Mouse (Mus musculus) heart, postnatal 36 days (tissue): ENCODE results near the gene Ppp2r3a. TPM values are rescaled to one million over a fixed set of nuclear protein-coding genes. Genes with fewer than 3 reads are reported as not detected.

Experiments
- DNase-seq, 2 experiments: peaks; one replicate each; pipeline ENCODE4 v3.0.0; 2021 to 2022
- intact Hi-C: fragments of 180-260 bp; cut with DNase I; formaldehyde crosslinking; loops from one replicate; pipeline ENCODE4 v1.15.1; 2025
- total RNA-seq, 2 experiments: library from RNA; stranded (reverse); gene quantifications; 2 replicates each; pipeline ENCODE4 v1.2.3; 2021

Gene Ppp2r3a
- 100 to 1,000 TPM; 248 to 269 TPM for total RNA-seq

DNA sequence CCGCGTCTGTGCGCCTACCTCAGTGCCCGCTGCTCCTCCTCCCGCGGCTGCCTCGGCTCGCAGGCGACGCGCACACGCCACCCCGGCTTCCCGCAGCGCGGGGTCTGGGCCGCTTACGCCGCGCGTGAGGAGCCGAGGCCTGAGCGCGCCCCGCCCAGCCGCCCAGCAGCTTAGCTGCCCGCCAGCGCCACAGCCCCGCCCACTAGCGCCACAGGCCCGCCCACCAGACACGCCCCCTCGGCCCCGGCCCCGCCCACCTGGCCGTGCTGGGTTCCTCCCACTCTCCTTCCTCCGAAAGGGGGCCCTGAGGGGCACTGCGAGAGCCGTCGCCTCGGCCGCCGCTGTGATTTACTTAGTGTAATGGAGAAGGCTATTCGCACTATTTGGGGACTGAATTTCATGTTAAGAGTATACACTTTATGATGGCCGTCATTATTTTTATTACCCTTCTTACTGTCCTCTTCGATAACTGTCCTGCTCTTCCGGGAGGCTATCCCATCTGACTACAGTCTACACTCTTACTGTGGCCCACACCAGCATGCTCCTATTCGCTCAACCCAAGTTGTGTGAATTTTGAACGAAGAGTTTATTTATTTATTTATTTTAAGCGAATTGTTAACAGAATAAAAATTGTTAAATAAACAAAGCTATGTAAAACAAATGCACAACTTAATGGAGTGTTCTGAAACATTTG, at the start of gene Ppp2r3a:
Gene Ppp2r3a (minus strand): TSS at position 152 of the 694 bp plus-strand sequence.
- intact Hi-C loops = loop anchor here (2.0 to 5.0 kb wide), 3 partner anchors 55 to 174 kb away; no protein-coding TSS in a partner anchor
- DNase-seq = peak; percentile 100

- intact Hi-C loops = no loop called here
Observed at GRCm38 (mm10) chr9:101300441-101300935, 48.9 kb upstream of the Ppp2r3a start.

GRCm38 (mm10) chr9:101291676-101292660, 40.4 kb upstream of the Ppp2r3a start:
- DNase-seq = peak; percentile 8 to 11
- intact Hi-C loops = no loop called here

More at GRCm38 (mm10) chr9:101300441-101300935, 48.9 kb upstream of the Ppp2r3a start:
- no peak for DNase-seq

DNA sequence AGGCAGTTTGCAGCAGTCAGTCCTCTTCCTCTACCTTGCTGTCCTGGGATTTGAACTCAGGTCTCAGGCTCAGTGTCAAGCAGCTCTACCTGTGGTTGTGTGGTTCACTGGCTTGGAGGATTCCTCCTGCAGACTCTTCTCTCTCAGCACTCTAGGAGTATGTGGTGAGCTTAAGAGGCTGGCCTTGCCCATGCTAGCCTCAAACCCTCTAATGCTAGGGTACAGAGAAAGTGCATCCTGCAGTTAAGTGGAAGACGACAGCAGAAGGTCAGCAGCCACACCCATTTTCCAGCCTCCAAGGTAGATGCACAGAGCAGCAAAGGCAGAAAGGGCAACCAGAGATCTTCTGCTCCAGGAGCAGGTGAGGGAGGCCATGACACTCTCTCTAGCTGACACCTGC, 39.3 kb upstream of the Ppp2r3a start:
- intact Hi-C loops = no loop called here
- DNase-seq = no peak

DNA sequence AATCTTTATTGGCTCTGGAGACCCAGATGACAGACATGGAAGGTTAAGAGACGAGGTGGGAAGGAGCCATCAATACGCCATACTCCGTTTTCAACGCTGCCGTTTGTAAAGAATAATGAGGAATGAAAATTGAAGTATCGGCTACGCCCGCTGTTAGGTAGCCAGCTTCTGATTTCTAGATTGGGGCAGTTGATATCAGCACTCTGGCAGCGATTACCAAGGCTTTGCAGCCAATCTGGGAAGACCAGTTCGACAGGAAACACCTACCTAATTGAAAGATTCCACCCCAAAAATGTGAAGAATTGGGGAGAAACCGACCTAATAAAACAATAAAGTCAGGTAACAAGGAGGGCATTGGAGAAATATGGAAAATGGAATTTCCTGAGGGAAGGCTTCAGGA, 38.2 kb upstream of the Ppp2r3a start:
- DNase-seq = no peak
- intact Hi-C loops = no loop called here

- intact Hi-C loops = no loop called here
- DNase-seq = no peak
Observed at GRCm38 (mm10) chr9:101288901-101289647, 37.5 kb upstream of the Ppp2r3a start.

- intact Hi-C loops = no loop called here
- no peak for DNase-seq
Observed at GRCm38 (mm10) chr9:101286766-101287165, 35.2 kb upstream of the Ppp2r3a start.

GRCm38 (mm10) chr9:101284049-101284448, 32.5 kb upstream of the Ppp2r3a start:
- intact Hi-C loops = no loop called here
- DNase-seq = no peak

DNA sequence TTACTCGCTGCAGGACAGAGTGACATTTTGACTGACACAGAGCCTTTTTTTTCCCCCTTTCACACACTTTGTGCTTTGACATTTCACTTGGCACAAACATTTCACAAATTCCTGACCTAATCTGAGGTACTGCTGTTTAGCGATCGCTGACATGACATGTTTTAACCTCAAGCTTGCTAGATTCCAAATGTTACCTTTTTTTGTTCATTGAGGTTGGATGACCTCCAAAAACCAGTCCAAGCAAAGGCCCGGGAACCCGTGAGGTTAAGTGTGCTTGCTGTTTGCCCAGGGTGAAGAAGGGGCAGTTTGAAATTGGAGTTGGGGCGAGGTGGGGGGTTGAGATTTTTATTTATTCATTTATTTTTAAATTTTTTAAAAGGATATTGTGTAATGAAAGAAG, 31.1 kb upstream of the Ppp2r3a start:
- no peak for DNase-seq
- intact Hi-C loops = no loop called here

DNA sequence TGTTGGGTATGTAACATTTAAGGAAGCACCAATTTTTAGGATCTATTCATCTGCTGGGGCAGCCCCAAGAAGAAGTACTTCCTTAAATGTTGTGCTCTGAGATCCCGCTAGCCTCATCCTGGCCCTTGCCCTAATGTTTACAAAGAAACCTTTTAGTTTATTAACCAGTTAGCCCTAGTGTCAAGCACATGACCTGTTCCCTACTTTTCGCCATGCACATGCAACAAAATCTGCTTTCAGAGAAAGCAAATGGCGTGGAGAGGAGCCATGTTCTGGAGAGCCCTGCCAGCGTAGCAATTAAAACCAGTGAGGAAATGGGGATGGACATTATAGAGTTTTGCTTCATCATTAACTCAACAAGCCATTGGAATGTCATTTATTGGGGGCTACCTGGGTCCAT, 30.3 kb upstream of the Ppp2r3a start:
- DNase-seq = no peak
- intact Hi-C loops = no loop called here

DNA sequence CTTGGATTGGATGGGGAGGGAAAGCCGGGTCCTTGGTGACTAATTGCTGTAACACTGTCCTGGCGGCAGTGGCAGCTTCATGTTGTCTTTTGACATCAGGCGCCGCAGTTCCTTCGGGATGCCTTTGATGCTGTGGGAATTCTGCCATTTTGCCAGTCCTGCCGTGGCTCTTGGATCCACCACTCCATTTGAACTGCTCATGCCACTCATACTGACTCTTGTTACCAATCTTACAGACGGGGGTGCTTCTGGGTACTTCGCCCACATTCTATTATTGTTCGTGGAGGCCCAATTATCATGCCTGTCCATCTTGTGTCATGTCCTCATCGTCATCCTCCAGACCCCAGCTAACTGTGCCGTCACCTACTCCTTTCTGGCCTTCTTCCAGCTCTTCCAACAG, 29.7 kb upstream of the Ppp2r3a start:
- intact Hi-C loops = no loop called here

GRCm38 (mm10) chr9:101280867-101281266, 29.3 kb upstream of the Ppp2r3a start:
- DNase-seq = no peak
- intact Hi-C loops = no loop called here

More for the DNA sequence above, 29.7 kb upstream of the Ppp2r3a start:
- no peak for DNase-seq

DNA sequence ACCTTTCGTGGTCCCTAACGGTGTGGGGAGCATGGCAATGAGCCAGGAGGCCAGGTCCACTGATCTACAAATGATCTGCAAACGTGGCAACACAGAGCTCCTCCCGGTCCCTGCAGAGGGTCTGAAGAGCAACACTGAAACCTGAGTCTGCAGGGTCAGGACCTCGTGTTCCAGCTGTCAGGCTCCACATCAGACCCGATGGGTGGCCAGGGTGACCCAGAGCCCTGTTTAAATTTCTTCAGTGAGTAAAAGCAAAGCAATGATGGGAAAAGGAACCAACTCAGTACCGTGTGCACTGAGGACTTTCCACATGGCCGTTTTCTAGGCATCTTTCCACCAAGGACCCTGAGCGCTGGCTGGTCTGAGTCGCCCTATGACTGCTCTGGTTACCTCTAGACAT, 28.6 kb upstream of the Ppp2r3a start:
- intact Hi-C loops = no loop called here
- DNase-seq = no peak

DNA sequence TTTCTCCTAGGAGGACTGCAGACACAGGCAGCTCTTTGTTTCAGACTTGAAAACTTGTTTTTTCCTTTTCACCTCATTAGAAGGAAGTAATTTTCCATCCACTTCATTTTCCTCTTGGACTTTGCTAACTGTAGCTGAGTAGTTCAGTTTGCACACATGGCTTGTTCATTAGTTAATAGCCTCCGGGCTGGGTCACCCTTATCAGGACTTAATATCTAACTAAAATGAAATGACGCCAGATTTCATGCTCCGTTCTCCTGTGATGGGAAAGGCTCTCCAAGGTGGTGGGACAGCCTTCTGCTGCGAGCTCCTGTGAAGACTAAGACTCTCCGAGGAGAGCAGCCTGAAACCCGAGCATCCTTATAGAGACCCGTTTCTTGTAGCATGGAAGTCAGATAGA, 21.1 kb upstream of the Ppp2r3a start:
- intact Hi-C loops = no loop called here
- DNase-seq = no peak

DNA sequence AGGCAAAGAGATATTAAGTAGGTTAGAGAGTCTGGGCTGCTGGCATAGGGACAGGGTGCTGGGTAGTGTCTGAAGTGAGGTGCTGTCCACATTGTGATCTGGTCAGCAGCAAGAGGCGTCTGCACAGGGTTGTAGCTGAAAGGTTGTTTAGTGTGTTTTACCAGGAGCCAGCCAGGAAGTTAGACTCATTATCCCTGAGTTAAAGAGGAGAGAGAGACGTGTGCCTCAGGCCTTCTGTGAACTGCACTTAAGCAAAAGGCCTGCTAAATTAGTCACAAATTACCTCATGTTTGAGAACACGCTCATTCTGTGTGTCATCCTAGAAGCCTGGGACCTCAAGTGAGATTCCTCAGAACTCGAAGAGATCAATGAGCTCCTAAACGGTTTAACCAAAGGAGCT, 18.4 kb upstream of the Ppp2r3a start:
- DNase-seq = no peak
- intact Hi-C loops = no loop called here

- intact Hi-C loops = no loop called here
- no peak for DNase-seq
Observed at GRCm38 (mm10) chr9:101266043-101266442, 14.4 kb upstream of the Ppp2r3a start.

DNA sequence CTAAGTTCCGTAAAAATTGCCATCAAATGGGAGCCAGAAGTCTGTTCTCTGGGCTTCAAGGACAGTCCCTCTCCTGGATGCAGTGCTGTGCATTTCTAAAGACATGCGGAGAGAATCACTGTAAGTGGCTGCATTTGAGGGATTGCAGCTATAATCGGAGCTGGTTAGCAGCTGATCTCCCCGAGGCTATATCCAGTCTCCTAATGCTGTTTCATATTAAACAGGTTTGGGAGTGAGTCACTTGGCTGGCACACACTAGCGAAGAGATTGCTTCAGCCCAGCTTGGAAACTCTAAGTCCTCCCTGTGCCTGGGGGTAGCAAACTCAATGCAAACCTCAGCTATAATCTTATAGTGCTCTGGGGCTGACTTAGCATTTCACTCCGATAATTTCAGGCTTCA, 14.0 kb upstream of the Ppp2r3a start:
- intact Hi-C loops = no loop called here
- DNase-seq = no peak

DNA sequence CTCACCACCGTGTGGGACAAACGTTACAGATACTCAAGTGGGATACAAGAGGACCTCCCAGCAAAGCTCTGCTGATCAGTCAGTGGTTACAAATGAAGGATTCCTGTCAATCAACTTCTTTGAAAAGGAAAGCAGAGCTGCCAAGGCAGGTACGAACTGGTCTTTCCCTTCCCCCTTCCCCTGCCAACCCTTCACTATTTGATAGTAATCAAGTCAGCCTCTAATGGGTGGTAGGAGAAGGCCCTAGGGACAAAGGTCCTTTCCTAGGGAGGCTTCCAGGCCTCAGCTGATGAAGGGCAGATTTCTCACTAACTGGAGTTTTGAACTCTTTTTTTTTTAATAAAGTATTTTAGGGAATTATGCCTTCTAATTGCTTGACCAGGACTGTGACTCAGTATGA, 11.2 kb upstream of the Ppp2r3a start:
- intact Hi-C loops = no loop called here
- no peak for DNase-seq

DNA sequence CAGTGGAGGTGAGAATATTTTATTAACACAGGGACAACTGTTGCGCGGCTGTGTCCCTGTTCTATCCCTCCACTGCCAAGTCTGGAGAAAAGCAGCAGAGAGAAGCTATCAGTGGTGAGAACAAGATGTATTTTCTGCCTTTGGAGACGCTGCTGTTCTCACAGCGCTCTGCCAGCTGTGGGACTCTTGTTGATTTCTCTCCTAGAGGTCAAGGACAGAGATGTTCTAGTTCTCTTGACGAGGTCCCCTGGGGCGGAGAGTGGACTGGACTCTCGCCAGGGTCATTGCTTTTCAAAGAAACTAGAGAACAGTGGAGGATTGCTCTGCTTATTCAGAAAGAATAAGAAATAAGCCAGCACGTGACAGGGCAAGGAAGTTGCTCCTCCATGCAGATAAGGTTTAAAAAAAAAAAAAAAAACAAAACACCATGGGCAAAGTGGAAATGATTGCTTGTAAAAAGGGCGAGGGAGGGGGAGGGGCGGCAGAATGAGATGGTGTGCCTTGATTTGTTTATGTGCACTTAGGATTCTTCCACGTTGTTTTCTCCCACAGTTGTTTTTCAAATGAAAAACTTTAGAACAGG, 10.5 kb upstream of the Ppp2r3a start:
- DNase-seq = peak; percentile 84
- intact Hi-C loops = no loop called here

DNA sequence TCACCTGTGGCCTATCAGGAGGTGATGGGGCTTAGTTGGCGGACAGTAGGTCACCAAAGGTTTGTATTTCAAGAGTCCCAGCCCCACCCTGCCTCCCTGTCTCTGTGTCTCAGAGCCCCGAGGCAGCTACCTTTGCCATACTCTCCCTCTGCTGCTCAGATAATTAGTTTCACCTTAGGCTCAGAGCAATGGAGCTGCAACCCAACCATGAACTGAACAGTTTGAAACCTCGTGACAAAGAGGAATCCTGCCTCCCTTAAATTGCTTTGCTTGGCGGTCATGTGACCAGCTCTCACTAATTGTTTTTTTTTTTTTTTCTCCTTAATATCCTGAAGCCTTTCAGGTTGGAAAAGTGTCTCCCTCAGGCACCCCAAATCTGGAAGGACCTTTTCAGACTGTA, 9.8 kb upstream of the Ppp2r3a start:
- intact Hi-C loops = no loop called here
- no peak for DNase-seq
